Mouse (Mus musculus) heart, embryonic 12.5 days (tissue): ENCODE results near the gene 4921524J17Rik. TPM values are rescaled to one million over a fixed set of nuclear protein-coding genes. Genes with fewer than 3 reads are reported as not detected.

ENCODE experiments used
- ATAC-seq: fragments of 200-750 bp; cut with Nextera tagmentation; 2 replicates; pipeline ENCODE4 v1.8.0; 2017; ENCODE audit warnings: moderate TSS enrichment, moderate library complexity; ENCODE audit not compliant: insufficient number of reproducible peaks, low FRiP score
- H3K27ac ChIP-seq: fragments of 300-500 bp; sonication (generic); 2 replicates; pipeline ENCODE4 v1.5.1; 2016; ENCODE audit warnings: mild to moderate bottlenecking, moderate library complexity; ENCODE audit not compliant: poor library complexity, severe bottlenecking
- H3K27me3 ChIP-seq: fragments of 300-500 bp; sonication (generic); replicated peaks from 2 replicates; pipeline ENCODE4 v1.6.1; 2016; ENCODE audit warnings: mild to moderate bottlenecking, moderate library complexity
- H3K36me3 ChIP-seq: fragments of 300-500 bp; sonication (generic); 2 replicates; pipeline ENCODE4 v1.6.1; 2016; ENCODE audit warnings: mild to moderate bottlenecking, moderate library complexity
- H3K4me1 ChIP-seq: fragments of 300-500 bp; sonication (generic); replicated peaks from 2 replicates; pipeline ENCODE4 v1.6.1; 2016; ENCODE audit warnings: mild to moderate bottlenecking
- H3K4me2 ChIP-seq: fragments of 300-500 bp; sonication (generic); 2 replicates; pipeline ENCODE4 v1.6.1; 2016; ENCODE audit warnings: mild to moderate bottlenecking, moderate library complexity
- H3K4me3 ChIP-seq: fragments of 300-500 bp; sonication (generic); 2 replicates; pipeline ENCODE4 v1.5.1; 2016; ENCODE audit warnings: mild to moderate bottlenecking
- H3K9ac ChIP-seq: fragments of 300-500 bp; sonication (generic); 2 replicates; pipeline ENCODE4 v1.6.1; 2016; ENCODE audit warnings: mild to moderate bottlenecking, moderate library complexity
- H3K9me3 ChIP-seq: fragments of 300-500 bp; sonication (generic); replicated peaks from 2 replicates; pipeline ENCODE4 v1.6.1; 2016; ENCODE audit warnings: mild to moderate bottlenecking, moderate library complexity
- WGBS: fragments of 180-500 bp; shearing (Covaris S2); methylation state at CpG from one replicate; pipeline ENCODE4 v1.1.7; 2016; 5-methylcytosine and 5-hydroxymethylcytosine counted together
- polyA plus RNA-seq: library from polyadenylated mRNA; unstranded; fragments of >200 nt; fragmentation: Nextera tagmentation; extraction: Ambion mirVana; gene quantifications from 2 replicates; pipeline ENCODE4 v1.2.1, GENCODE M21; 2016

4921524J17Rik gene
- polyA plus RNA-seq, 1 experiment from 2014 or later, result 69.5 TPM

DNA sequence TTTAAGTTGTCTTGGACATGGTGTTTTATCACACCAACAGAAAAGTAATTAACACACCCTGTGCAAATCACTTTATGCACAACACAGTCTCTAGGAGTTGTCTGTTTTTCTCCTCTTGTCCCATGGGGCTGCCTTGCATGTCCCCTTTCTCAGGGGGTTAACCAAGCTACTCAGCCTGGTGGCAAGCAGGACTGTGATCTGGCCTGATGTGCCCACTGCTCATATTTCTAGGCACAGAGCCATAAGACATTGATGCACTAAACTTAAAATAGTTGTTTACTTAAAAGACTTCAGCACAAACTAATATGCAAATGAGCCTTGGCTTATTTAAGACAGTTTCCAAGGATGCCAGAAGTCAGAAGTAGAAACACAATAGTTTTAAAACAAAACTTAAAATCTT is 31.7 kb upstream of the 4921524J17Rik start:
- Histone ChIP-seq H3K4me3 (no peak overlapping the region), H3K9ac (no peak overlapping the region), H3K4me1 (no peaks in the 10 kb centered on the region), H3K27ac (no peak overlapping the region), H3K4me2 (no peak overlapping the region), H3K9me3 (no peaks in the 10 kb centered on the region), H3K36me3 (no peaks in the 10 kb centered on the region), H3K27me3 (no peaks in the 10 kb centered on the region)
- ATAC-seq, result no peak

DNA sequence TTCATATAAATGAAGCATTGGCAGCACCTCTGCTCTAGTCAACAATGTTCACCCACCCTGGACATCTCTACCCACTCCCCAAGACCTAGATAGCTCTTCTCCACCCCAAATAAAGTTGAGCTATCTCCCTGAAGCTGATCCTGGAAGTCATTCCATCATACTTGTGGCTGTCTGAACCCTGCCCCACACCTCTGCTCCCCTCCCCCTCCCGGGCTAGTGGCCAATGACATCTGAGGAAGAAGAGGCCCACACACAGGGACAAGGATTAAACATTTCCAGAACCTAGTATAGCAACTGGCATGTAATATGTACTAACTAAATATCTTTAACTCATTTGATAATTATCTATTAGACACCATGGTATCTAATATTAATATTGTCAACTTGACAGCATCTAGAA is 29.8 kb upstream of the 4921524J17Rik start:
- H3K36me3 ChIP-seq, result no peaks in the 10 kb centered on the region
- H3K4me3 ChIP-seq, result no peak overlapping the region
- H3K4me1 ChIP-seq, result no peaks in the 10 kb centered on the region
- H3K27ac ChIP-seq, result no peak overlapping the region
- no peak overlapping the region for H3K4me2 ChIP-seq
- no peak for ATAC-seq
- H3K9ac ChIP-seq, result no peak overlapping the region
- no peaks in the 10 kb centered on the region for H3K9me3 ChIP-seq
- no peaks in the 10 kb centered on the region for H3K27me3 ChIP-seq
- WGBS, result 82% methylated on average over 1 of the region's 1 CpGs

DNA sequence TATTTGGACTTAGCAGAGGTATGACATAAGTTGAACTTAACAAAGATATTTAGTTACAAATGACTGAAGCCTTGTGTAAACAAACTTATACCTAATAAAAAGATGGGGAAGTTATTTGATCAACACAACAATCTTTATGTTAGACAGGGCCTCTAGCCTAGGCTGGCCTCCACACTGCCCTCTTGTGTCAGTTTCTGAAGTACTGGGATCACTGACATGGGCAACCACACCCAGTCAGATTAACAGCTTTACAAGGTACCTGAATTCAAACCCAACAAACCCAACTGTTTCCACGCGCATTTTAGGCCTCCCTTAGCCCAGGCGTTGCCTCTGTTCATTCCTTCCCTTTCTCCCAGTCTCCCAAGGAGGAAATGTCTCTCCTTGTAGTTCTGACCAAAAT is 28.7 kb upstream of the 4921524J17Rik start:
- no peak overlapping the region for H3K9ac ChIP-seq
- no peak overlapping the region for H3K27ac ChIP-seq
- no peak overlapping the region for H3K4me3 ChIP-seq
- ATAC-seq, result no peak
- WGBS, result 77% methylated on average over 3 of the region's 3 CpGs
- no peaks in the 10 kb centered on the region for H3K4me1 ChIP-seq
- H3K4me2 ChIP-seq, result no peak overlapping the region
- no peaks in the 10 kb centered on the region for H3K9me3 ChIP-seq
- H3K36me3 ChIP-seq, result no peaks in the 10 kb centered on the region
- no peaks in the 10 kb centered on the region for H3K27me3 ChIP-seq

DNA sequence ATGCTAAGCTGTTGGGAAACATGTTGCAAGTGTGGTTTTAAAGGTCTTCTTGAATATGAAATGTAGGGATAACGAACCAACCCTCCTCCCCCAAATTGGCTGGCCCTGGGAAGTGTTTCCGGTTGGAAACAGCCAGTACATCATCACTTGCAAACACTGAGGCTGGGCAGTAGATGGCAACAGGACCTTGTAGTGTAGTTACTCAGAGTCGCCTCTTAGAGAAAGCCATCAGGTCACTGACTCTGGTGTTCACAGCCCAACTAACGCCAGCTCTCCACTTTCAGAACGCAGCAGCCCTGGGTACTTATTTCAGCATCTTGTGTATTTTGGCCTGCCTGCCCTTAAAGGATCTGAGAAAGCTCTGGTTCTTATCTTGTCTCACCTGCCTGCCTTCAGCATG is 28.2 kb upstream of the 4921524J17Rik start:
- Histone ChIP-seq H3K36me3 (no peaks in the 10 kb centered on the region), H3K27ac (no peak overlapping the region), H3K27me3 (no peaks in the 10 kb centered on the region), H3K9me3 (no peaks in the 10 kb centered on the region), H3K9ac (no peak overlapping the region), H3K4me3 (no peak overlapping the region), H3K4me1 (no peaks in the 10 kb centered on the region), H3K4me2 (no peak overlapping the region)
- no peak for ATAC-seq
- whole genome bisulfite sequencing, result 22% methylated on average over 5 of the region's 5 CpGs

DNA sequence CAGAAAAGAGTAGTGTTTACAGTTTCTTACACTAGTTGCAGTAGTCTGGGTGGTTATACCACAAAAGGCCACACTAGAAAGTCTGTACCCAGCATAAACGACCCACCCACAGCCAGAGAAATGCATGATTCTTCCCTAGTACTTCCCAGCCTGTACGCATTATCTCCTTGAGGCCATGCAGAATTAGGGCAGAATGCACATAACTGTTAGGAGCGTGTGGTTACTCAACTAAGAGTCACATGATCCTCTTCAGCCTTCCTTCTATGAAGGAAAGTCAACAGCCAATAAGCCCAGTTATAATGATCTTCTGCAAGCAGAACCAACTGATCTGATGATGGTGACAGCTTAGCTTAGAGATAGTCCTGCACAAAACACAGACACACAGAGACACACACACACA is 26.9 kb upstream of the 4921524J17Rik start:
- Histone ChIP-seq H3K4me3 (no peak overlapping the region), H3K9ac (no peak overlapping the region), H3K4me1 (no peaks in the 10 kb centered on the region), H3K27ac (no peak overlapping the region), H3K27me3 (no peaks in the 10 kb centered on the region), H3K4me2 (no peak overlapping the region), H3K36me3 (no peaks in the 10 kb centered on the region), H3K9me3 (no peaks in the 10 kb centered on the region)
- 70% methylated on average over 3 of the region's 3 CpGs for WGBS
- no peak for ATAC-seq

DNA sequence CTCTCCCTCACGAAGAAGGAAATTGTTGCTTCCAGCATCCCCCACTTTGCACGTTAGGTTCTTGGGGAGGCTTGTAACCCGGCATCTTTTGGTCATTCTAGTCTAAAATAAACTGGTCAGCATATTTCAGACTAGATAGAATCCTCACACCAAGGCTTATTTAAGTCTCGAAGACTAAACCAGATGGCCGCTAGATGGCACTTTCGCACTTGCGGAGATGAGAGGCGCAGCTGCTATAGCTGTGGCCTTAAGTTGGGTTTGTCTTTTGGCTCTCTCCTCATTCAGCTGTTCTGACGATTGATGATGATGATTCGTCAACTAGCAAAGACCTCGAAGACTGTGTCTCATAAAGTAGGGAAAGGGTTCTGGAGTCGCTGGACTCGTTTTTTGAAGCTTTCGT is 23.9 kb upstream of the 4921524J17Rik start:
- whole genome bisulfite sequencing, result 9% methylated on average over 14 of the region's 14 CpGs
- Histone ChIP-seq H3K36me3 (no peaks in the 10 kb centered on the region), H3K4me3 (no peak overlapping the region), H3K27ac (no peak overlapping the region), H3K4me2 (no peak overlapping the region), H3K4me1 (peaks cover 9% of the 10 kb centered on the region), H3K9me3 (no peaks in the 10 kb centered on the region), H3K27me3 (no peaks in the 10 kb centered on the region), H3K9ac (no peak overlapping the region)
- ATAC-seq, result no peak

DNA sequence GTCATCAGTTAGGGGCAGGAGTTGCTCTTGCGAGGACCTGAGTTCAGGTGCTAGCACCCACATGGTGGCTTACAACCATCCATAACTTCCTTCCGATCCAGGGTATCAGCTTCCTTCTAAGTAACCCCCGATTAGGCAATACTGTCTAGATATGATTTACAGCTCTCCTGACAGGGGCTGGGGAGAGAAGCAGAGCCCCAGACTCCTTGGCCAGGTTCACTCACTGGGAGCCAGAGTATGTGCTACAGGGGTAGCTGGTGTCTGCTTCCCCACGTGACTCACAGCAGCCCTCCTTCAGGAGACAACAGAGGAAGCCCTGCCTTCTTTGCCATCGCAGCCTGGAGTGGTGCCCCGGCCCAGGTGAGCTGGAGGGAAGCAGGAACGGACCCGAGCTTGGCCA is 22.1 kb upstream of the 4921524J17Rik start:
- H3K9ac ChIP-seq, result no peak overlapping the region
- H3K4me3 ChIP-seq, result no peak overlapping the region
- H3K4me1 ChIP-seq, result peaks cover 9% of the 10 kb centered on the region
- 62% methylated on average over 8 of the region's 8 CpGs for WGBS
- no peaks in the 10 kb centered on the region for H3K9me3 ChIP-seq
- no peaks in the 10 kb centered on the region for H3K36me3 ChIP-seq
- no peak for ATAC-seq
- no peaks in the 10 kb centered on the region for H3K27me3 ChIP-seq
- no peak overlapping the region for H3K27ac ChIP-seq
- no peak overlapping the region for H3K4me2 ChIP-seq

DNA sequence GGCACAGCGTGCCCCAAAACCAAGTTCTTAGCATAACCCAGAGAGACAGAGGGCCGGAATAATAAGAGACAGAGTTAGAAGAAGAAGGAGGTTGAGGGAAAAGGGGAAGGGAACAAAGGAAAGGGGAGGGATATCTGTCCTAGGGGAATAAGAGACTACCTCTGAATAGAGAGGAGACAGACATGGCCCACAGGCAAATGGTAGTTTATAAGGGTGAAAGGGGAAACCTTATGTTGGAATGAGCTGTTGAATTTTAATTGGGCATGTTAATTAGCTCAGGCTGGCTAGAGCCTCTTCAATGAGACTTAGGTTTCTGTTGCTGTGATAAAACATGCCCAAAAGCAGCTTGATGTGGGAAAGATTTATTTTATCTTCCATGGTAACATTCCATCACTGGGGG is 20.6 kb upstream of the 4921524J17Rik start:
- Histone ChIP-seq H3K27ac (no peak overlapping the region), H3K9me3 (no peaks in the 10 kb centered on the region), H3K9ac (no peak overlapping the region), H3K27me3 (no peaks in the 10 kb centered on the region), H3K36me3 (no peaks in the 10 kb centered on the region), H3K4me3 (no peak overlapping the region), H3K4me2 (no peak overlapping the region), H3K4me1 (peaks cover 9% of the 10 kb centered on the region)
- 77% methylated on average over 2 of the region's 2 CpGs for WGBS
- no peak for ATAC-seq

DNA sequence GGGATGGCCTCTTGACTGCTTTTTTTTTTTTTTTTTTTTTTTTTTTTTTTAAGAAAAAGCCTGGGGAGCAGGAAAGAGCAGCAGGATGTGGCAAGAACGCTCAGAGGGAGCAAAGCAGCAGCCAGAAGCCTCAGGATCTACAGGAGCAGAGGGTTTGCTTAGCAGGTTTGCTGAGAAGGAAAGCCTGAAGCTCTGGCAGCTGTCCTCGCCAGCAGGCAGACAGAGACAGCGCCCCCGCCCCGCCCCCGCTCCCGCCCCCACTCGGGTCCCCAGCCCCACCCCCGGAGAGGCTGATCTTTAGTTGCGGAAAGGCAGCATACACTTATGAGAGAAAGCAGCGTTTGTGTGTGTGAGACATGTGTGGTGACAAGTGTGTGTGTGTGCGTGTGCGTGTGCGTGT is 19.7 kb upstream of the 4921524J17Rik start:
- Histone ChIP-seq H3K9me3 (no peaks in the 10 kb centered on the region), H3K27me3 (no peaks in the 10 kb centered on the region), H3K36me3 (no peaks in the 10 kb centered on the region), H3K4me3 (0 out of 2 replicates have a peak overlapping the region, but pooled peaks have one; percentile 18), H3K9ac (0 out of 2 replicates have a peak overlapping the region, but pooled peaks have one; percentile 20), H3K4me1 (peaks cover 9% of the 10 kb centered on the region), H3K4me2 (peak overlapping the region; percentile 57), H3K27ac (no peak overlapping the region)
- WGBS, result 17% methylated on average over 14 of the region's 14 CpGs
- no peak; the same call in 1 of the 2 replicates for ATAC-seq

DNA sequence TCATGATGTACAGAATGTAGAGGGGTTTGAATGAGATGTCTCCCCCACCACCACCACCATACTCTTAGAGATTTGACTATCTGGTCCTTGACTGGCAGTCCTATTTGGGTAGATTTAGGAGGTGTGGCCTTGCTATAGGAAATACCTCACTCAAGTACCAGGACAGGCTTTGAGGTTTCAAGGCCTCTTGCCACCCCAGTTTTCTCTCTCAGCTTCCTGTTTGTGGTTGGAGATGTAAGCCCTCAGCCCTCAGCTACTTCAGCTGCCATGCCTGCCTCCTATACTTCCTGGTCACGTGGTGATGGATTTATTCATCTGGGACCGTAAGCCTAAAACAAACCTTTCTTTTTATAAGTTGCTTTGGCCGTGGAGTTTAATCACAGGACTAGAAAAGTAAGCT is 17.7 kb upstream of the 4921524J17Rik start:
- no peak overlapping the region for H3K4me2 ChIP-seq
- H3K4me3 ChIP-seq, result no peak overlapping the region
- H3K27me3 ChIP-seq, result no peaks in the 10 kb centered on the region
- no peak overlapping the region for H3K27ac ChIP-seq
- H3K9ac ChIP-seq, result no peak overlapping the region
- H3K9me3 ChIP-seq, result no peaks in the 10 kb centered on the region
- 76% methylated on average over 3 of the region's 3 CpGs for WGBS
- no peak for ATAC-seq
- H3K4me1 ChIP-seq, result peaks cover 9% of the 10 kb centered on the region
- no peaks in the 10 kb centered on the region for H3K36me3 ChIP-seq

DNA sequence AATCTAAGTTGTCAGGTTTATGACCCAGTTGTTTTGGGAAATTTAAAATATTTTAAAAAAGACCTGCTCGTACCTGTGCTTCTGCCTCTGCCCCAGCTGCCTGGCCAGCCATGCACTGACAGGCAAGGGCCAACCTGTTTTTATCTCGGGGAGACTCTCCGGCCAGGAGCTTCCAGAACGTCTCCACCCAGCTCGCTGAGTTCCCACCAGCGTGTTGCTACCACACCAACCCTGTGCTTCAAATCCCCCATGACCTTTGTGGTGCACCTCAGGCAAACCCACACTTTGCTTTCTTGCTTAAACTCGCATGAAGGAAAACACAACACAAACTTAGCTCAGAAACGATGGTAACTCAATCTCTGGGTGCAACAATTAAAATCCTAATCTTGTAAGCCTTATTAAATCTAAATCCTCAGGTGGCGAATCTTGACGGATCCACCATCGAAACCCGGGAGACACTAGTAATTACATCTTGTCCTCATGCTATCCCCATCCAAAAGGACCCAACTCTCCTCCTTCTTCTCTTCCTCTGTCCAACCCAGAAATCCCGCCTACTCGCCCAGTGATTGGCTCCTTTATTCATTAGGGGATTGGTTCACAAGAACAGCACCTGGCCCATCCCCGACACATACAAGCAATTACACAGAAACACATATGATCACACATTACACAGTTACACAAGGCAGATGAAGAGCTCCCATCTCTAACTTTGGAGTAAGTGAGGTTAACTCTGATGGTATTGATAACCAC is 13.5 kb upstream of the 4921524J17Rik start:
- no peak for ATAC-seq
- WGBS, result 71% methylated on average over 15 of the region's 15 CpGs
- Histone ChIP-seq H3K9me3 (no peaks in the 10 kb centered on the region), H3K36me3 (no peaks in the 10 kb centered on the region), H3K27ac (no peak overlapping the region), H3K27me3 (no peaks in the 10 kb centered on the region), H3K4me3 (no peak overlapping the region), H3K4me2 (no peak overlapping the region), H3K4me1 (no peaks in the 10 kb centered on the region), H3K9ac (no peak overlapping the region)

DNA sequence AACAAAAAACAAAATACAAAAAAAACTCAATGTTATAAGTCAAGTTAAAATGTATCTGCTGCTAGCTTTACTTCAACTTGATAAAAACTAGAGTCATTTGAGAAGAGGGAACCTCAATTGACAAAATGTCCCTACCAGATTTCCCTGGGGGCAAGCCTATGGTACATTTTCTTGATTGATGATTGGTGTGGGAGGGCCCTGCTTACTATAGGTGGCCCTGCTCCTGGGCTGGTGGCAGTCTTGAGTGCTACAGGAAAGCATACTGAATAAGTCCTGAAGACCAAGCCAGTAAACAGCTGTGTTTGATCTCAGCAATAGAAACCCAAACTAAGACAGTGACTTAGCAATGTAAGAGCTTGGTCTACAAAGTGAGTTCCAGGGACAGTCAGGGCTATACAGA is 11.5 kb upstream of the 4921524J17Rik start:
- Histone ChIP-seq H3K4me3 (no peak overlapping the region), H3K4me1 (no peaks in the 10 kb centered on the region), H3K4me2 (no peak overlapping the region), H3K9me3 (peaks cover 5% of the 10 kb centered on the region), H3K36me3 (no peaks in the 10 kb centered on the region), H3K27me3 (no peaks in the 10 kb centered on the region), H3K9ac (no peak overlapping the region), H3K27ac (no peak overlapping the region)
- no peak for ATAC-seq
